Mouse (Mus musculus): ENCODE measurements around the gene Ppp2r5a. TPM values are rescaled to one million over a fixed set of nuclear protein-coding genes. Genes with fewer than 3 reads are reported as not detected.

The Ppp2r5a gene
- polyA plus RNA-seq, 1 experiment from 2014 or later = 39.9 TPM

- Histone ChIP-seq H3K9me3 (ENCODE audit: control insufficient read depth, low read length) (no peaks in the 10 kb centered on the region), H3K36me3 (ENCODE audit: control insufficient read depth, insufficient read depth, low read length) (no peaks in the 10 kb centered on the region), H3K27ac (ENCODE audit: low read depth, low read length) (no peak overlapping the region), H3K27me3 (replicated peaks; ENCODE audit: control insufficient read depth, insufficient read depth, low read length) (no peaks in the 10 kb centered on the region; the same call in 1 of the 2 replicates), H3K4me2 (no peak overlapping the region), H3K9ac (ENCODE audit: low read depth, low read length) (no peak overlapping the region), H3K4me3 (ENCODE audit: low read depth, low read length) (no peak overlapping the region), H3K4me1 (replicated peaks; ENCODE audit: control insufficient read depth, insufficient read depth, low read length) (peaks cover 5% of the 10 kb centered on the region)
- WGBS = 68% methylated on average over 6 of the region's 6 CpGs
- ATAC-seq (replicated peaks; ENCODE audit: low FRiP score) (no peak), DNase-seq (ENCODE audit: low spot score) (no peak)
These were observed 11.4 kb upstream of the Ppp2r5a start for GRCm38 (mm10) chr1:191414432-191414831.

DNA sequence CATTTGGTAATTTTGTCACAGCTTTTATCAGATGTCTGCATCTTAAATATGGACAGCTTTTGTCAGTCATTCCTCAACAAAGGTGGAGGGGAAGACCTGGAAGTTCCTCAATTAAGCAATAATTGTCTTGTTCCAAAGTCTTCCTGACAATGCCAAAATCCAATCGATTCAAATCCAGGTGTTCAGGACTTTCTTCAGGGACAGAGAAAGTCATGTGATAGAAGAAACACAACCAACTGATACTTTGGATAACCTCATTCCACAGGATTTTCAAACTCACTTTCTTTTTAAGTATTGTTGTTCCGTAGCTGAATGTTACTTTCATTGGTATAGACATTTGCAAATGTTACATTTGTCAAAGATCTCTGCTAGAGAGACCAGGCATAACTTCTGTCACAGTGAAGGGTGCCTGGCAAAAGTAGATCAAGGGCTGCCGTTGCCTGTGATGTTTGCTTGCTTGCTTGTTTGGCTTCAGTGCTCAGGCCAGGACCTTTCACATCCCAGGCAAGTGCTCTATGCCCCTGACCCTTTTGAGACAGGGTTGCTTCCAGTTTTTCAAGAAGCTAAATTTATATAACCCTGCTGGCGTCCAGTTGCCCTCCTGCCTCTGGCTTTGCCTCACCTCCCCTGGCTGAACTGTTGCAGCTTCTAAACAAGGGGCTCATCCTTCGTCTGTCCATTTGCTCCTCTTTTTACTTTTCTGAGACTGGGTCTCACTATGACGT is 10.8 kb upstream of the Ppp2r5a start:
- H3K9ac ChIP-seq (ENCODE audit: low read depth, low read length) = no peak overlapping the region
- peaks cover 4% of the 10 kb centered on the region; the same call in 1 of the 2 replicates for H3K4me1 ChIP-seq (replicated peaks; ENCODE audit: control insufficient read depth, insufficient read depth, low read length)
- H3K9me3 ChIP-seq (ENCODE audit: control insufficient read depth, low read length) = no peaks in the 10 kb centered on the region
- H3K4me3 ChIP-seq (ENCODE audit: low read depth, low read length) = no peak overlapping the region
- DNase-seq (ENCODE audit: low spot score) = no peak
- no peak overlapping the region for H3K27ac ChIP-seq (ENCODE audit: low read depth, low read length)
- WGBS = 43% methylated on average over 6 of the region's 6 CpGs
- ATAC-seq (replicated peaks; ENCODE audit: low FRiP score) = no peak
- H3K36me3 ChIP-seq (ENCODE audit: control insufficient read depth, insufficient read depth, low read length) = no peaks in the 10 kb centered on the region
- no peaks in the 10 kb centered on the region; the same call in 1 of the 2 replicates for H3K27me3 ChIP-seq (replicated peaks; ENCODE audit: control insufficient read depth, insufficient read depth, low read length)
- H3K4me2 ChIP-seq = no peak overlapping the region

GRCm38 (mm10) chr1:191410294-191411036 is 7.4 kb upstream of the Ppp2r5a start:
- H3K9me3 ChIP-seq (ENCODE audit: control insufficient read depth, low read length) = no peaks in the 10 kb centered on the region
- ATAC-seq (replicated peaks; ENCODE audit: low FRiP score) (no peak), DNase-seq (ENCODE audit: low spot score) (no peak)
- no peaks in the 10 kb centered on the region; the same call in 1 of the 2 replicates for H3K4me1 ChIP-seq (replicated peaks; ENCODE audit: control insufficient read depth, insufficient read depth, low read length)
- H3K4me2 ChIP-seq = no peak overlapping the region
- H3K9ac ChIP-seq (ENCODE audit: low read depth, low read length) = no peak overlapping the region
- no peaks in the 10 kb centered on the region; the same call in 1 of the 2 replicates for H3K27me3 ChIP-seq (replicated peaks; ENCODE audit: control insufficient read depth, insufficient read depth, low read length)
- no peaks in the 10 kb centered on the region for H3K36me3 ChIP-seq (ENCODE audit: control insufficient read depth, insufficient read depth, low read length)
- 57% methylated on average over 10 of the region's 10 CpGs for WGBS
- H3K27ac ChIP-seq (ENCODE audit: low read depth, low read length) = no peak overlapping the region
- no peak overlapping the region for H3K4me3 ChIP-seq (ENCODE audit: low read depth, low read length)

- Histone ChIP-seq H3K4me1 (replicated peaks; ENCODE audit: control insufficient read depth, insufficient read depth, low read length) (no peaks in the 10 kb centered on the region; the same call in 1 of the 2 replicates), H3K27me3 (replicated peaks; ENCODE audit: control insufficient read depth, insufficient read depth, low read length) (no peaks in the 10 kb centered on the region; the same call in 1 of the 2 replicates), H3K9me3 (ENCODE audit: control insufficient read depth, low read length) (no peaks in the 10 kb centered on the region), H3K36me3 (ENCODE audit: control insufficient read depth, insufficient read depth, low read length) (no peaks in the 10 kb centered on the region), H3K9ac (ENCODE audit: low read depth, low read length) (no peak overlapping the region), H3K27ac (ENCODE audit: low read depth, low read length) (no peak overlapping the region), H3K4me2 (no peak overlapping the region), H3K4me3 (ENCODE audit: low read depth, low read length) (no peak overlapping the region)
- ATAC-seq (replicated peaks; ENCODE audit: low FRiP score) (no peak), DNase-seq (ENCODE audit: low spot score) (no peak)
- 55% methylated on average over 12 of the region's 12 CpGs for WGBS
These were observed 4.2 kb upstream of the Ppp2r5a start for GRCm38 (mm10) chr1:191407246-191407645.

DNA sequence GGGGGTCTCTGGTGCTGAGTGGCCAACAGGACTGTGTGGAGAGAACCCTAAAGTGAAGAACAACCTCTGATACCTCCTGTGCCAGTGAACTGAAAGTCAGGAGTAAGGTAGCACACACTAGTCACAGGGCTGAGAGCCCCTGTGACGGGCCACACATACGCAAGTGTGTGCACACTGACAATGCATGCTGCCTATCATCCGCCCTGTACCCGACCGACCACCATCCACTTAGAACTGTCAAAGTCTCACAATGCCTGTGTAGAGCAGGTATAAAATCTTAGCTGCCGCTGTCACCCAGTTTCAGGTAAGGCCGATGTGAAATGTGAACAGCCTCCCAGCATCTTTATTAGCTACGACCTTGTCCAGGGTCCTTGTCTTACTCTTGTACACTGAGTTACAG is 3.4 kb upstream of the Ppp2r5a start:
- no peaks in the 10 kb centered on the region for H3K36me3 ChIP-seq (ENCODE audit: control insufficient read depth, insufficient read depth, low read length)
- no peak overlapping the region for H3K4me2 ChIP-seq
- ATAC-seq (replicated peaks; ENCODE audit: low FRiP score) = no peak
- 85% methylated on average over 8 of the region's 8 CpGs for WGBS
- H3K4me1 ChIP-seq (replicated peaks; ENCODE audit: control insufficient read depth, insufficient read depth, low read length) = no peaks in the 10 kb centered on the region; the same call in 1 of the 2 replicates
- no peaks in the 10 kb centered on the region; the same call in 1 of the 2 replicates for H3K27me3 ChIP-seq (replicated peaks; ENCODE audit: control insufficient read depth, insufficient read depth, low read length)
- DNase-seq (ENCODE audit: low spot score) = no peak
- no peak overlapping the region for H3K4me3 ChIP-seq (ENCODE audit: low read depth, low read length)
- H3K9me3 ChIP-seq (ENCODE audit: control insufficient read depth, low read length) = no peaks in the 10 kb centered on the region
- no peak overlapping the region for H3K27ac ChIP-seq (ENCODE audit: low read depth, low read length)
- no peak overlapping the region for H3K9ac ChIP-seq (ENCODE audit: low read depth, low read length)

GRCm38 (mm10) chr1:191404721-191405329 is 1.8 kb upstream of the Ppp2r5a start:
- no peaks in the 10 kb centered on the region; the same call in 1 of the 2 replicates for H3K4me1 ChIP-seq (replicated peaks; ENCODE audit: control insufficient read depth, insufficient read depth, low read length)
- no peak overlapping the region for H3K27ac ChIP-seq (ENCODE audit: low read depth, low read length)
- no peaks in the 10 kb centered on the region for H3K9me3 ChIP-seq (ENCODE audit: control insufficient read depth, low read length)
- H3K4me3 ChIP-seq (ENCODE audit: low read depth, low read length) = no peak overlapping the region
- H3K27me3 ChIP-seq (replicated peaks; ENCODE audit: control insufficient read depth, insufficient read depth, low read length) = no peaks in the 10 kb centered on the region
- ATAC-seq (replicated peaks; ENCODE audit: low FRiP score) (no peak), DNase-seq (ENCODE audit: low spot score) (no peak)
- 78% methylated on average over 10 of the region's 10 CpGs for WGBS
- H3K36me3 ChIP-seq (ENCODE audit: control insufficient read depth, insufficient read depth, low read length) = no peaks in the 10 kb centered on the region
- H3K9ac ChIP-seq (ENCODE audit: low read depth, low read length) = no peak overlapping the region
- H3K4me2 ChIP-seq = no peak overlapping the region

- no peaks in the 10 kb centered on the region for H3K36me3 ChIP-seq (ENCODE audit: control insufficient read depth, insufficient read depth, low read length)
- no peaks in the 10 kb centered on the region for H3K4me1 ChIP-seq (replicated peaks; ENCODE audit: control insufficient read depth, insufficient read depth, low read length)
- no peak for DNase-seq (ENCODE audit: low spot score)
- H3K9ac ChIP-seq (ENCODE audit: low read depth, low read length) = no peak overlapping the region
- no peak overlapping the region for H3K4me2 ChIP-seq
- no peak for ATAC-seq (replicated peaks; ENCODE audit: low FRiP score)
- H3K9me3 ChIP-seq (ENCODE audit: control insufficient read depth, low read length) = no peaks in the 10 kb centered on the region
- H3K4me3 ChIP-seq (ENCODE audit: low read depth, low read length) = no peak overlapping the region
- no peak overlapping the region for H3K27ac ChIP-seq (ENCODE audit: low read depth, low read length)
- H3K27me3 ChIP-seq (replicated peaks; ENCODE audit: control insufficient read depth, insufficient read depth, low read length) = no peaks in the 10 kb centered on the region
- 33% methylated on average over 1 of the region's 1 CpGs for WGBS
These were observed 1.2 kb upstream of the Ppp2r5a start for GRCm38 (mm10) chr1:191404301-191404700.

DNA sequence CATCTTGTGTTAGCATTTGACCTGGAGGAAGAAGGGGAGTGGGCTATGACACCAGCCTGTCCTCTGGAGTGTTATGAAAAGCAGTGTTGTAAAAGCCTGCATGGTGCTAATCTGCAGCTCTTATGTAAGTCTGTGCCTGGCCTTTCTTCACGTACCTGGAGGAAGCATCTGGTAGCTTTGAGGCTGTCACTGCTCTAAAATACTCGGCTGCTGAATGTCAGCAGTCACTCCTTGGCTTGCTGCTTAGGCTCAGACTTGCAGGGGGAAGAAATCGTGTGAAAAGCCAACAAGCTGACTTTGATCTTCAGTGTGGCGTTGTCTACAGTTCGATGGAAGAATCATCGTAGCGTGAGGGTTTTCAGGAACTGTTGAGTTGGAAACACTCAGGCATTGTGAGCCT is 566 bp downstream of the Ppp2r5a start:
- H3K27ac ChIP-seq (ENCODE audit: low read depth, low read length) = no peak overlapping the region
- 49% methylated on average over 7 of the region's 7 CpGs for WGBS
- DNase-seq (ENCODE audit: low spot score) = no peak

More for the DNA sequence above, 566 bp downstream of the Ppp2r5a start:
- H3K4me2 ChIP-seq = no peak overlapping the region
- H3K27me3 ChIP-seq (replicated peaks; ENCODE audit: control insufficient read depth, insufficient read depth, low read length) = no peaks in the 10 kb centered on the region
- H3K4me1 ChIP-seq (replicated peaks; ENCODE audit: control insufficient read depth, insufficient read depth, low read length) = no peaks in the 10 kb centered on the region; the same call in 1 of the 2 replicates
- H3K9ac ChIP-seq (ENCODE audit: low read depth, low read length) = no peak overlapping the region
- ATAC-seq (replicated peaks; ENCODE audit: low FRiP score) = no peak
- no peaks in the 10 kb centered on the region for H3K9me3 ChIP-seq (ENCODE audit: control insufficient read depth, low read length)
- H3K4me3 ChIP-seq (ENCODE audit: low read depth, low read length) = no peak overlapping the region
- no peaks in the 10 kb centered on the region for H3K36me3 ChIP-seq (ENCODE audit: control insufficient read depth, insufficient read depth, low read length)
